Mouse (Mus musculus) small intestine, adult 2 months (tissue): ENCODE measurements around the gene Rplp0. TPM values are rescaled to one million over a fixed set of nuclear protein-coding genes. Genes with fewer than 3 reads are reported as not detected.

Source experiments
- H3K27ac ChIP-seq: fragments of 200-500 bp; 2 replicates; pipeline ENCODE4 v1.5.1; 2012; ENCODE audit warnings: low read depth, low read length, control low read depth, inconsistent platforms; ENCODE audit not compliant: insufficient read depth
- H3K27me3 ChIP-seq: fragments of 200-500 bp; 2 replicates; pipeline ENCODE4 v1.6.1; 2012; ENCODE audit warnings: mild to moderate bottlenecking, moderate library complexity, low read length, inconsistent platforms; ENCODE audit not compliant: control insufficient read depth, insufficient read depth
- H3K36me3 ChIP-seq: fragments of 200-500 bp; 2 replicates; pipeline ENCODE4 v1.6.1; 2012; ENCODE audit warnings: mild to moderate bottlenecking, low read length, control low read depth, inconsistent platforms; ENCODE audit not compliant: control insufficient read depth, insufficient read depth
- H3K4me1 ChIP-seq: fragments of 200-500 bp; 2 replicates; pipeline ENCODE4 v1.6.1; 2012; ENCODE audit warnings: low read length, inconsistent platforms, mixed read lengths; ENCODE audit not compliant: control insufficient read depth, insufficient read depth, insufficient read length
- H3K4me3 ChIP-seq: fragments of 200-500 bp; 2 replicates; pipeline ENCODE4 v1.5.1; 2012; ENCODE audit warnings: low read depth, mild to moderate bottlenecking, control low read depth, inconsistent platforms, low read length, moderate library complexity
- CTCF ChIP-seq: fragments of 200-500 bp; IDR thresholded peaks from 2 replicates; pipeline ENCODE4 v1.5.1; 2012; ENCODE audit warnings: low read depth, mild to moderate bottlenecking, control low read depth, inconsistent platforms, low read length, moderate library complexity, mixed read lengths; ENCODE audit not compliant: insufficient replicate concordance, insufficient read length; ENCODE audit errors: extremely low read depth
- POLR2A ChIP-seq: fragments of 200-500 bp; IDR thresholded peaks from 2 replicates; pipeline ENCODE4 v1.6.1; 2012; ENCODE audit warnings: low read depth, mild to moderate bottlenecking, control low read depth, inconsistent platforms, low read length, moderate library complexity
- WGBS: fragments of 180-500 bp; shearing (Covaris S2); methylation state at CpG from one replicate; pipeline ENCODE4 v1.1.7; 2018; 5-methylcytosine and 5-hydroxymethylcytosine counted together
- polyA plus RNA-seq: library from polyadenylated mRNA; depleted of rRNA; stranded (reverse); fragments of >200 nt; gene quantifications from 2 replicates; pipeline ENCODE4 v1.2.3, GENCODE M21; 2012

Rplp0 gene
- polyA plus RNA-seq, 1 experiment = 2,017 TPM

DNA sequence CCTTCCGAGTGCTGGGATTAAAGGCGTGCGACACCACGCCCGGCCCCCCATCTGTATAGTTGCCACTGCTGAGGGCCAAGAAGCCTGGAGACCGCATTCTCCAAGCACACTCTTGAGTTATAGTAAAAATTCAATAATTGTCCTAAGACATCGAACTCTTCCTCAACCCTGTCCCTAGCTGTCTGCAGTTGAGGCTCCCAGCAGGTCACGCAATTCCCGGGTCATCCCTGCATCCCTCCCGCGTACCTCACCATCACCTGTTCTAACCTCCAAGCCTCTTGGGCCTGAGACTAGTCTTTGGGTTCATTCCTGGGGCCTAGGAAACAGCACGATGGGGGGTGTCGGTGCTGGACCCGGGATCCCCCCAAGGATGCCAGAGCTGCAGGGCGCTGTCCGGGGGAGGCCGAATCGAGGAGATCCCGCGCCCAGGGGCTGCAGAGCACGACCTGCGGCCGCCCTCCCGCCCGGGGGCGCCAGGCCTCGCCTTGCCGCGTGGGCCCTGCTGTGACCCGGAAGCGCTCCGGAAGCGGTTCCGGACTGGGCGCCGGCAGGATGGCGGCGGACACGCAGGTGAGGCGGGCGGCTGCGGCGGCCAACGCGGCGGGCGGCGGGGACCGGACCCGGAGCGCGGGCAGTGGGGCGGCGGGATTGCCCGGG is 5.6 kb downstream of the Rplp0 start, which contains the start of gene Gcn1l1:
TSS of gene Gcn1l1 (plus strand) at position 518 of the 657 bp plus-strand sequence.
- WGBS = 3% methylated on average over 55 of the region's 55 CpGs
- peaks cover 29% of the 10 kb centered on the region for H3K36me3 ChIP-seq
- H3K4me3 ChIP-seq = peak within 1 kb of the TSS; percentile 93
- H3K4me1 ChIP-seq = peaks cover 12% of the 10 kb centered on the region
- H3K27ac ChIP-seq = peak within 1 kb of the TSS; percentile 44
- peak; percentile 13; the same call in 1 of the 2 replicates for TF ChIP-seq POLR2A
- no peak for TF ChIP-seq CTCF
- H3K27me3 ChIP-seq = no peaks in the 10 kb centered on the region

GRCm38 (mm10) chr5:115565403-115565802 is 6.1 kb downstream of the Rplp0 start:
- Histone ChIP-seq H3K36me3 (peaks cover 27% of the 10 kb centered on the region), H3K27me3 (no peaks in the 10 kb centered on the region), H3K4me1 (peaks cover 10% of the 10 kb centered on the region), H3K27ac (no peak overlapping the region), H3K4me3 (peak overlapping the region; percentile 93)
- WGBS = under 1% methylated on average over 44 of the region's 46 CpGs
- no peak for TF ChIP-seq POLR2A

GRCm38 (mm10) chr5:115568681-115569080 is 9.4 kb downstream of the Rplp0 start:
- Histone ChIP-seq H3K27ac (no peak overlapping the region; the same call in 1 of the 2 replicates), H3K27me3 (no peaks in the 10 kb centered on the region), H3K36me3 (peaks cover 15% of the 10 kb centered on the region), H3K4me1 (peaks cover 7% of the 10 kb centered on the region), H3K4me3 (no peak overlapping the region)
- 29% methylated on average over 10 of the region's 10 CpGs for WGBS
- TF ChIP-seq CTCF (no peak), POLR2A (no peak)

- Histone ChIP-seq H3K27ac (no peak overlapping the region), H3K27me3 (no peaks in the 10 kb centered on the region), H3K36me3 (peaks cover 18% of the 10 kb centered on the region), H3K4me3 (no peak overlapping the region), H3K4me1 (peaks cover 7% of the 10 kb centered on the region)
- no peak for TF ChIP-seq POLR2A
- no peak for TF ChIP-seq CTCF
- WGBS = 66% methylated on average over 11 of the region's 11 CpGs
Measured at GRCm38 (mm10) chr5:115569308-115569707, 10.0 kb downstream of the Rplp0 start.

- WGBS = 88% methylated on average over 4 of the region's 4 CpGs
- H3K36me3 ChIP-seq = peaks cover 22% of the 10 kb centered on the region
- peaks cover 4% of the 10 kb centered on the region for H3K4me1 ChIP-seq
- TF ChIP-seq CTCF (no peak), POLR2A (no peak)
- no peak overlapping the region for H3K4me3 ChIP-seq
- no peak overlapping the region for H3K27ac ChIP-seq
- no peaks in the 10 kb centered on the region for H3K27me3 ChIP-seq
Measured at GRCm38 (mm10) chr5:115569721-115570120, 10.5 kb downstream of the Rplp0 start.

DNA sequence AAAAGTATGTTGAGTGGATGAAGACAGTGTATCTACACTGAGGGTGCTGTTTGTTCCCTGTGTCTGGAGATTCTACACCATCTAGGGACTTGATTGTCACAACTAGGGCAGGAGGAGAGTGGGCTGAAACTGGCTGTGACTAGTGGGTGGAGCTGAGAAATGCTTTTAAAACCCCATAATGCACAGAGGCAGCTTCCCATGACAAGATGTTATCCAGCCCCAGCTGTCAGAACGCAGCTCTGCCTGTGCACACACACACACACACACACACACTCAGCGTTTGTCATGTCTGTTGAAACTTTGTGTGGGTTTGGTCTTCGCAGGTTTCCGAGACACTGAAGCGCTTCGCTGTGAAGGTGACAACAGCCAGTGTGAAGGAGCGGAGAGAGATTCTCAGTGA is 11.8 kb downstream of the Rplp0 start:
- Histone ChIP-seq H3K4me3 (no peak overlapping the region), H3K27me3 (no peaks in the 10 kb centered on the region), H3K4me1 (no peaks in the 10 kb centered on the region), H3K36me3 (peaks cover 33% of the 10 kb centered on the region), H3K27ac (no peak overlapping the region)
- TF ChIP-seq CTCF (no peak), POLR2A (no peak)
- WGBS = 89% methylated on average over 7 of the region's 7 CpGs

- TF ChIP-seq CTCF (no peak), POLR2A (no peak)
- H3K27ac ChIP-seq = peak overlapping the region; percentile 17
- 67% methylated on average over 17 of the region's 17 CpGs for WGBS
Measured at GRCm38 (mm10) chr5:115572679-115573535, 13.6 kb downstream of the Rplp0 start.

More at GRCm38 (mm10) chr5:115572679-115573535, 13.6 kb downstream of the Rplp0 start:
- Histone ChIP-seq H3K36me3 (peaks cover 48% of the 10 kb centered on the region), H3K27me3 (no peaks in the 10 kb centered on the region), H3K4me3 (no peak overlapping the region), H3K4me1 (no peaks in the 10 kb centered on the region)
